Mouse (Mus musculus) embryonic facial prominence, embryonic 13.5 days (tissue): Measurements from ENCODE around the gene Pcmt1. TPM values are rescaled to one million over a fixed set of nuclear protein-coding genes. Genes with fewer than 3 reads are reported as not detected.

Experiments used
- ATAC-seq: fragments of 200-750 bp; cut with Nextera tagmentation; 2 replicates; pipeline ENCODE4 v1.8.0; 2017; ENCODE audit warnings: low read depth; ENCODE audit not compliant: insufficient number of reproducible peaks, insufficient read depth, low FRiP score, low TSS enrichment
- H3K27ac ChIP-seq: fragments of 300-500 bp; sonication (generic); 2 replicates; pipeline ENCODE4 v1.5.1; 2015; ENCODE audit warnings: moderate library complexity, mild to moderate bottlenecking, inconsistent platforms
- H3K27me3 ChIP-seq: fragments of 300-500 bp; sonication (generic); 2 replicates; pipeline ENCODE4 v1.6.1; 2015; ENCODE audit warnings: mild to moderate bottlenecking, inconsistent platforms
- H3K36me3 ChIP-seq: fragments of 300-500 bp; sonication (generic); 2 replicates; pipeline ENCODE4 v1.6.1; 2015; ENCODE audit warnings: mild to moderate bottlenecking, inconsistent platforms
- H3K4me1 ChIP-seq: fragments of 300-500 bp; sonication (generic); 2 replicates; pipeline ENCODE4 v1.6.1; 2015; ENCODE audit warnings: inconsistent platforms
- H3K4me2 ChIP-seq: fragments of 300-500 bp; sonication (generic); 2 replicates; pipeline ENCODE4 v1.6.1; 2015; ENCODE audit warnings: moderate library complexity, mild to moderate bottlenecking, inconsistent platforms
- H3K4me3 ChIP-seq: fragments of 300-500 bp; sonication (generic); 2 replicates; pipeline ENCODE4 v1.5.1; 2015; ENCODE audit warnings: mild to moderate bottlenecking, inconsistent platforms
- H3K9ac ChIP-seq: fragments of 300-500 bp; sonication (generic); 2 replicates; pipeline ENCODE4 v1.6.1; 2015; ENCODE audit warnings: mild to moderate bottlenecking, inconsistent platforms
- H3K9me3 ChIP-seq: fragments of 300-500 bp; sonication (generic); 2 replicates; pipeline ENCODE4 v1.6.1; 2016; ENCODE audit warnings: inconsistent platforms
- WGBS: fragments of 180-500 bp; shearing (Covaris S2); methylation state at CpG from one replicate; pipeline ENCODE4 v1.1.7; 2015; ENCODE audit warnings: mixed read lengths; 5-methylcytosine and 5-hydroxymethylcytosine counted together
- polyA plus RNA-seq: library from polyadenylated mRNA; unstranded; fragments of >200 nt; fragmentation: Nextera tagmentation; extraction: Ambion mirVana; gene quantifications from 2 replicates; pipeline ENCODE4 v1.2.1, GENCODE M21; 2015

Gene Pcmt1
- polyA plus RNA-seq, 1 experiment from 2014 or later: 126 TPM

- no peak overlapping the region for H3K27ac ChIP-seq
- ATAC-seq: no peak
- no peaks in the 10 kb centered on the region for H3K36me3 ChIP-seq
- H3K9me3 ChIP-seq: no peaks in the 10 kb centered on the region
- no peak overlapping the region for H3K9ac ChIP-seq
- no peak overlapping the region for H3K4me2 ChIP-seq
- 90% methylated on average over 17 of the region's 17 CpGs for WGBS
- no peaks in the 10 kb centered on the region for H3K27me3 ChIP-seq
- no peaks in the 10 kb centered on the region for H3K4me1 ChIP-seq
- H3K4me3 ChIP-seq: no peak overlapping the region
These were observed 72.3 kb downstream of the Pcmt1 start for GRCm38 (mm10) chr10:7608611-7609010.

GRCm38 (mm10) chr10:7606437-7606836 lies 74.5 kb downstream of the Pcmt1 start:
- Histone ChIP-seq H3K9me3 (no peaks in the 10 kb centered on the region), H3K36me3 (no peaks in the 10 kb centered on the region), H3K4me1 (no peaks in the 10 kb centered on the region), H3K27ac (no peak overlapping the region), H3K27me3 (no peaks in the 10 kb centered on the region), H3K9ac (no peak overlapping the region), H3K4me3 (no peak overlapping the region), H3K4me2 (no peak overlapping the region)
- WGBS: 92% methylated on average over 2 of the region's 2 CpGs
- ATAC-seq: no peak

- no peaks in the 10 kb centered on the region for H3K36me3 ChIP-seq
- WGBS: 37% methylated on average over 2 of the region's 2 CpGs
- no peaks in the 10 kb centered on the region for H3K9me3 ChIP-seq
- no peak overlapping the region for H3K9ac ChIP-seq
- no peak overlapping the region for H3K4me2 ChIP-seq
- H3K27me3 ChIP-seq: no peaks in the 10 kb centered on the region
- no peaks in the 10 kb centered on the region for H3K4me1 ChIP-seq
- H3K4me3 ChIP-seq: no peak overlapping the region
- no peak overlapping the region for H3K27ac ChIP-seq
- ATAC-seq: no peak
These were observed 75.8 kb downstream of the Pcmt1 start for GRCm38 (mm10) chr10:7605168-7605567.

GRCm38 (mm10) chr10:7600647-7601046 lies 80.3 kb downstream of the Pcmt1 start:
- ATAC-seq: no peak
- WGBS: 10% methylated on average over 6 of the region's 6 CpGs

GRCm38 (mm10) chr10:7598177-7598576 lies 82.8 kb downstream of the Pcmt1 start:
- no peak overlapping the region for H3K4me3 ChIP-seq
- no peaks in the 10 kb centered on the region for H3K27me3 ChIP-seq
- no peaks in the 10 kb centered on the region for H3K36me3 ChIP-seq
- no peak overlapping the region for H3K9ac ChIP-seq
- no peak for ATAC-seq
- no peaks in the 10 kb centered on the region for H3K4me1 ChIP-seq
- no peaks in the 10 kb centered on the region for H3K9me3 ChIP-seq
- 89% methylated on average over 7 of the region's 7 CpGs for WGBS
- H3K27ac ChIP-seq: no peak overlapping the region
- H3K4me2 ChIP-seq: no peak overlapping the region

More at GRCm38 (mm10) chr10:7600647-7601046, 80.3 kb downstream of the Pcmt1 start:
- Histone ChIP-seq H3K27me3 (no peaks in the 10 kb centered on the region), H3K36me3 (no peaks in the 10 kb centered on the region), H3K9ac (no peak overlapping the region), H3K27ac (no peak overlapping the region), H3K4me3 (no peak overlapping the region), H3K4me2 (no peak overlapping the region), H3K4me1 (no peaks in the 10 kb centered on the region), H3K9me3 (no peaks in the 10 kb centered on the region)

GRCm38 (mm10) chr10:7596251-7596650 lies 84.7 kb downstream of the Pcmt1 start:
- H3K27ac ChIP-seq: no peak overlapping the region
- no peak overlapping the region for H3K4me3 ChIP-seq
- no peak for ATAC-seq
- H3K27me3 ChIP-seq: peaks cover 13% of the 10 kb centered on the region
- no peak overlapping the region for H3K4me2 ChIP-seq
- no peaks in the 10 kb centered on the region for H3K36me3 ChIP-seq
- WGBS: 61% methylated on average over 1 of the region's 1 CpGs
- no peaks in the 10 kb centered on the region for H3K9me3 ChIP-seq
- H3K9ac ChIP-seq: no peak overlapping the region
- H3K4me1 ChIP-seq: no peaks in the 10 kb centered on the region

GRCm38 (mm10) chr10:7594797-7595196 lies 86.1 kb downstream of the Pcmt1 start:
- ATAC-seq: no peak
- Histone ChIP-seq H3K36me3 (no peaks in the 10 kb centered on the region), H3K4me1 (peaks cover 9% of the 10 kb centered on the region), H3K9me3 (no peaks in the 10 kb centered on the region), H3K9ac (no peak overlapping the region), H3K4me3 (no peak overlapping the region), H3K4me2 (no peak overlapping the region), H3K27me3 (peaks cover 27% of the 10 kb centered on the region), H3K27ac (no peak overlapping the region)
- WGBS: 66% methylated on average over 7 of the region's 7 CpGs

GRCm38 (mm10) chr10:7590792-7591191 lies 90.1 kb downstream of the Pcmt1 start:
- peak overlapping the region; percentile 100 for H3K4me2 ChIP-seq
- peak overlapping the region; percentile 70 for H3K4me3 ChIP-seq
- H3K27ac ChIP-seq: no peak overlapping the region
- H3K4me1 ChIP-seq: peaks cover 9% of the 10 kb centered on the region
- H3K9me3 ChIP-seq: no peaks in the 10 kb centered on the region
- peak overlapping the region; percentile 72; the same call in 1 of the 2 replicates for H3K9ac ChIP-seq
- ATAC-seq: no peak
- no peaks in the 10 kb centered on the region for H3K36me3 ChIP-seq
- WGBS: 6% methylated on average over 8 of the region's 8 CpGs
- H3K27me3 ChIP-seq: peaks cover 29% of the 10 kb centered on the region

- Histone ChIP-seq H3K27ac (no peak overlapping the region), H3K9me3 (no peaks in the 10 kb centered on the region), H3K4me1 (peaks cover 9% of the 10 kb centered on the region), H3K9ac (peak overlapping the region; percentile 72), H3K36me3 (no peaks in the 10 kb centered on the region), H3K27me3 (peaks cover 29% of the 10 kb centered on the region), H3K4me3 (peak overlapping the region; percentile 70), H3K4me2 (peak overlapping the region; percentile 100)
- 0 out of 2 replicates have a peak, but pooled peaks have one; percentile 15 for ATAC-seq
- WGBS: under 1% methylated on average over 54 of the region's 54 CpGs
These were observed 90.7 kb downstream of the Pcmt1 start for GRCm38 (mm10) chr10:7590234-7590689.

- Histone ChIP-seq H3K4me1 (peaks cover 9% of the 10 kb centered on the region), H3K4me3 (peak within 1 kb of the TSS; percentile 70), H3K9ac (peak within 1 kb of the TSS; percentile 72), H3K36me3 (no peaks in the 10 kb centered on the region), H3K4me2 (peak within 1 kb of the TSS; percentile 100), H3K27me3 (peaks cover 29% of the 10 kb centered on the region), H3K27ac (no peak within 1 kb of the TSS), H3K9me3 (no peaks in the 10 kb centered on the region)
- WGBS: 0% methylated on average over 62 of the region's 76 CpGs
- peak; percentile 88 for ATAC-seq
These were observed 91.2 kb downstream of the Pcmt1 start, which contains the start of gene Lrp11 for GRCm38 (mm10) chr10:7589592-7590233. TSS of gene Lrp11 (plus strand) at chr10:7589800.

- Histone ChIP-seq H3K9ac (no peak overlapping the region), H3K4me3 (no peak overlapping the region), H3K36me3 (no peaks in the 10 kb centered on the region), H3K9me3 (no peaks in the 10 kb centered on the region), H3K4me2 (no peak overlapping the region), H3K27ac (no peak overlapping the region), H3K4me1 (peaks cover 9% of the 10 kb centered on the region), H3K27me3 (peaks cover 21% of the 10 kb centered on the region)
- 62% methylated on average over 2 of the region's 2 CpGs for WGBS
- no peak for ATAC-seq
These were observed 94.2 kb downstream of the Pcmt1 start for GRCm38 (mm10) chr10:7586771-7587170.

GRCm38 (mm10) chr10:7582891-7583557 lies 97.9 kb downstream of the Pcmt1 start:
- no peak for ATAC-seq
- H3K4me3 ChIP-seq: no peak overlapping the region
- 0 out of 2 replicates have a peak, but pooled peaks cover 2% of the 10 kb centered on the region for H3K27me3 ChIP-seq
- no peaks in the 10 kb centered on the region for H3K36me3 ChIP-seq
- no peaks in the 10 kb centered on the region for H3K9me3 ChIP-seq
- H3K27ac ChIP-seq: no peak overlapping the region
- no peak overlapping the region for H3K9ac ChIP-seq
- H3K4me2 ChIP-seq: no peak overlapping the region
- 49% methylated on average over 7 of the region's 7 CpGs for WGBS
- H3K4me1 ChIP-seq: no peaks in the 10 kb centered on the region
